Mouse (Mus musculus): Measurements from ENCODE around the gene Gsk3b. TPM values are rescaled to one million over a fixed set of nuclear protein-coding genes. Genes with fewer than 3 reads are reported as not detected.
"Not testable (repeated sequence)": the region's sequence is repeated elsewhere in the genome, so short reads cannot be mapped to it uniquely, and the experiment has no call there.

Gsk3b gene
- total RNA-seq, 1 experiment from 2014 or later, result 60.2 TPM

- no peak for ATAC-seq (ENCODE audit: extremely low read depth, insufficient number of reproducible peaks, low FRiP score, poor library complexity, severe bottlenecking)
Measured at GRCm38 (mm10) chr16:38164811-38165591, 76.2 kb downstream of the Gsk3b start.

DNA sequence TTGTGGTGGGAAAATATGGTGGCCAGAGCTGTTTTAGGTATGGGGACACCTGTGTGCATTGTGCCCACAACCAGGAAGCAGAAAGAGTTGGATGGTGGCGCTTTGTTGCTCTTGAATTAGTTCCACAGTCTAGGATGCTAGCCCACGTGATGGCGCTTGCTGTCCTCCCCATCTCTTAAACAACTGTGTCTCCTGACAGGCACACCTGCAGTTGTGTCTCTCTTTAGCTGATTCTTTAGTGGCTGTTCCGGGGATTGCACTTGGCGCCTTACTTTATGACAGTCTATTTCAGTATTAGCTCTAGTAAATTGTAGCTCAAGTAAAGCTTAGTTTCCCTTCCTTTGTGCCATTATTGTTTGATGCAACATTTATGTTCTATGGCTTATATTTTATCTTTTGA lies 80.2 kb downstream of the Gsk3b start:
- no peak for ATAC-seq (ENCODE audit: extremely low read depth, insufficient number of reproducible peaks, low FRiP score, poor library complexity, severe bottlenecking)

DNA sequence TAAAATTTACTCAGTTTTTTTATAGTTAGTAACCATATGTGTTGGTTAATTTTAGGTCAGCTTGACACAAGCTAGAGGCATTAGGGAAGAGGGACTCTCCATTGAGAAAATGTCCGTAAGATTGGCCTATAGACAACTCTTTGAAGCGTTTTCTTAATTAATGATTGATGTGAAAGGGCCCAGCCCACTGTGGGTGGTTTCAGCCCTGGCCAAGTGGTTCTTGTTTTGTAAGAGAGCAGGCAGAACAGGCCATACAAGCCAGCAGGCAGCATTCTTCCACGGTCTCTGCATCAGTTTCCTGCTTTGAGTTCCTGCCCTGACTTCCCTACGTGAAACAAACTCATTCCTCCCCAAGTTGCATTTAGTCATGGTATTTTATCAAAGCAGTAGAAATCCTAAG lies 90.3 kb downstream of the Gsk3b start:
- no peak for ATAC-seq (ENCODE audit: extremely low read depth, insufficient number of reproducible peaks, low FRiP score, poor library complexity, severe bottlenecking)

DNA sequence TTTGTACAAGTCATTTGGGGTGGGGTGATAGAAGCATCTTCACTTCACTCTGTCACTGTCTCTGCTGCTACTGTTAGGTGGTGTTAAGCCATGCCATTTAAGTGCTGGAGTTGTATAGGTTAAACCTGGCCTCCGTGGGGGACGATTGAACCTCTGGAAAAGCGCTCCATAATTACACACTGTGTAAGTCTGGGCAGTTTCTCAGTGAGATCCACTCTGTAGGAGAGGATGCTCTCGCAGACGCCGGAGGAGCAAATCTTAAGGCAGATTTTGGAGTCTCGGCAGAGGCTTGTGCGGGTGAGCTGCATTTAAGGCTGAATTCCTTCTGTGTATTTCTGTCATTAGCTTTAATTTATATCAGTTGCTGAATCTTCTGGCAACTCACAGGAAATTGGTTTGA lies 92.6 kb downstream of the Gsk3b start:
- ATAC-seq (ENCODE audit: extremely low read depth, insufficient number of reproducible peaks, low FRiP score, poor library complexity, severe bottlenecking), result no peak

- ATAC-seq (ENCODE audit: extremely low read depth, insufficient number of reproducible peaks, low FRiP score, poor library complexity, severe bottlenecking), result no peak
Measured at GRCm38 (mm10) chr16:38184657-38185269, 96.0 kb downstream of the Gsk3b start.

DNA sequence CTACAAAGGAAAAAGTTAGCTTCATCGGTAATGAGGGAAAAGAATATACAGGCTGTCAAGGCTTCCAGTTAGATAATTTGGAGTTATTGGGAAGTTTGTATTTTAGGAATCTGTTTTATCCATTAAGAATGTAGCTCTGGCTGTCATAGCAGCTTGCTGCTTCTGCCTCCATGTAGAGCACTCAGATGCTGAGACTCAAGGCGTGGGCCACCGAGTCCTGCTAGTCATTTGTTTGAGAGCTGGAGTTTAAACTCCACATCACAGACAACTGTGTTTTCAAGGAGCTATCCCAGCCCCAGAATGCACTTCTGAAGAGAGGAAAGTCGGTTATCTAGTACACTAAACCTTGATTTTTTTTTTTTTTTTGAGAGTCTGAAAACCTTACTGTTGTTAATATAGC lies 101.2 kb downstream of the Gsk3b start:
- ATAC-seq (ENCODE audit: extremely low read depth, insufficient number of reproducible peaks, low FRiP score, poor library complexity, severe bottlenecking), result no peak

DNA sequence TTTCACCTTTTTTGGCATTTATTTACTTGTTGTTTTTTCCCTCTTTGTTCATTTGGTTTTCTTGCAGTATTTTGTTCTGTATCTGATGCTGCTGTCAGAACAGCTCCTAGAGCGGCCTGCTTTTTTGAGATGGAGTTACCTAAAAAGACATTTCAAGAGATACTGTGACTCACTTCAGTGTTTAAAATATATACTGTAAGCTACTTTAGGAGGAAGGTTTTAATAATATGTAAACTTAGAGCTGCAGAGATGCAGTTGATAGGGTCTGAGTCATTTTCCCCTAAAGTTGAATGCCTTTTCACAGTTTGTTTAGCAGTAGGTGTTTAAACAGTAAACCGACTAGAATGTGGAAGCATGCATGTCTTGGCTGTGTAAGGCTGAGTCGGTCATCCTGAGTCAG lies 101.7 kb downstream of the Gsk3b start:
- no peak for ATAC-seq (ENCODE audit: extremely low read depth, insufficient number of reproducible peaks, low FRiP score, poor library complexity, severe bottlenecking)

GRCm38 (mm10) chr16:38191460-38191859 lies 102.7 kb downstream of the Gsk3b start:
- no peak for ATAC-seq (ENCODE audit: extremely low read depth, insufficient number of reproducible peaks, low FRiP score, poor library complexity, severe bottlenecking)

DNA sequence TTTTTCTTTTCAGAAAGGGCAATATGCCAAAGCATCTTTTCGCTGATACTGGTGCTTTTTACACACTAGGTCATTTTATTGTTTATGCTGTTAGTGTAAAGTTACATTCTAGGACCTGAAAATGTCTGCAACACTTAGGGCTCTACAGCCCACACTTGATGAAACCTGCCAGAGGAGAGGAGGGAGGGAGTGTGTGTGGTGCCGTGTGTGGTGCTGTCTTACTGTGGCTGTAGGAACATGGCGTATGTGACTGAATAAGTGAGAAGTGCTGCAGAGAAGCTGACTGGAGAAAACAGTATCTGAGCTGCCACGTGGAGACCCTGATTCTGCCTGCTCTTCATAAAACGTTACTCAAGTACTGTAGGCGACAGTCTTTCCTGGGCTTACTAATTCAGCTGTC lies 103.8 kb downstream of the Gsk3b start:
- ATAC-seq (ENCODE audit: extremely low read depth, insufficient number of reproducible peaks, low FRiP score, poor library complexity, severe bottlenecking), result no peak

GRCm38 (mm10) chr16:38197299-38197698 lies 108.5 kb downstream of the Gsk3b start:
- ATAC-seq (ENCODE audit: extremely low read depth, insufficient number of reproducible peaks, low FRiP score, poor library complexity, severe bottlenecking), result peak; percentile 76

GRCm38 (mm10) chr16:38205272-38205671 lies 116.5 kb downstream of the Gsk3b start:
- no peak for ATAC-seq (ENCODE audit: extremely low read depth, insufficient number of reproducible peaks, low FRiP score, poor library complexity, severe bottlenecking)

DNA sequence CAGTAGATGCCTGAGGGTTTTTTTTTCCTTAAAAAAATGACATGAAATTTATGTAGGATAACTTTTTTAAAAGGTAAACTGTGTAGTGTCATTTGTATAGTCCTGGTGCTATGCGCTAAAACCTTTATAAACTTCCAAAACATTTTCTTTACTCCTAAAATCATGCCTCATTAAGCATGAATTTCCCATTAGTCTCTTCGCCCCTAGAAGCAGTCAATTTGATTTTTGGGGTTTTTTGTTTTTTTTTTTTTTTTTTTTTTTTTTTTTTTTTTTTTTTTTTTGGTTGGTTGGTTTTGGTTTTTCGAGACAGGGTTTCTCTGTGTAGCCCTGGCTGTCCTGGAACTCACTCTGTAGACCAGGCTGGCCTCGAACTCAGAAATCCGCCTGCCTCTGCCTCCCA lies 133.7 kb downstream of the Gsk3b start:
- not testable (repeated sequence) for ATAC-seq (ENCODE audit: extremely low read depth, insufficient number of reproducible peaks, low FRiP score, poor library complexity, severe bottlenecking)

- no peak for ATAC-seq (ENCODE audit: extremely low read depth, insufficient number of reproducible peaks, low FRiP score, poor library complexity, severe bottlenecking)
Measured at GRCm38 (mm10) chr16:38236936-38237585, 148.3 kb downstream of the Gsk3b start.

DNA sequence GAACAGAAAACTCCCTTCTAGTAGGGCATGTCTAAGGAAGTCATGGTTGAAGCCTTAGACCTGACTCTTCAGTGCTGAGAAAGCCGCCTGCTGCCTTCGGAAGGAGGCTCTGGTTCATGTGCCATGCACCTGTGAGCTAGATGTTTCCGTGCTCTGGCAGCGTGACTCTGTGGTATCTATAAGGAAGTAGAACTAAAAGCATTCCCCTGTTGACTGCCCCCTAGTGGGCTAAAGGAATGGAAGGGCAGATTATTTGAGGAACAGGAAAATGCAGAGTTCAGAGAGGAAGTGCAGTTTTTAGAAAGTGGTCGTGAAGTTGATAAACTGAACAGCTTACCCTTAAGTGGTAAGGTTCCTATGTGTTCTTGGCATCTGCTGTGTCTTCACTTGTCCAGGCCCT lies 150.9 kb downstream of the Gsk3b start:
- ATAC-seq (ENCODE audit: extremely low read depth, insufficient number of reproducible peaks, low FRiP score, poor library complexity, severe bottlenecking), result peak; percentile 95

GRCm38 (mm10) chr16:38240167-38240566 lies 151.4 kb downstream of the Gsk3b start:
- no peak for ATAC-seq (ENCODE audit: extremely low read depth, insufficient number of reproducible peaks, low FRiP score, poor library complexity, severe bottlenecking)

DNA sequence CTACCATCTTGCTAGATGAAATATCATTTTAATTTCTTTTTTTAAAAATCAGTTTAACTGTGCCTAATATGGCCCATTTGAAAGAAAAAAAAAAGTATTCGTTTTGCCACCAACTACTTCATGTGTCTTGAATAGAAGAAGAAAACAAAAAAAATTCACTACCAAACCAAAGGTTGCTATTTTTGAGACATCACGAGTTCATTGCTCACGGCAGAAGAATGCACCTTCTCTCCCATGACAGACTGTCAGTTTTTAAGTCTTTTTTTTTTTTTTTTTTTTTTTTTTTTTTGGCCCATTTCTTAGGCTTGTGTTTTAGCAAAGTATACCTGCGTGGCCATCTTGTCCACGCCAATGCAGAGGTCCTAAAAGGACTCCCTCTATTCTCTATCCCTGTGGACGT lies 155.3 kb downstream of the Gsk3b start:
- no peak for ATAC-seq (ENCODE audit: extremely low read depth, insufficient number of reproducible peaks, low FRiP score, poor library complexity, severe bottlenecking)

- ATAC-seq (ENCODE audit: extremely low read depth, insufficient number of reproducible peaks, low FRiP score, poor library complexity, severe bottlenecking), result no peak
Measured at GRCm38 (mm10) chr16:38245379-38245778, 156.6 kb downstream of the Gsk3b start.

DNA sequence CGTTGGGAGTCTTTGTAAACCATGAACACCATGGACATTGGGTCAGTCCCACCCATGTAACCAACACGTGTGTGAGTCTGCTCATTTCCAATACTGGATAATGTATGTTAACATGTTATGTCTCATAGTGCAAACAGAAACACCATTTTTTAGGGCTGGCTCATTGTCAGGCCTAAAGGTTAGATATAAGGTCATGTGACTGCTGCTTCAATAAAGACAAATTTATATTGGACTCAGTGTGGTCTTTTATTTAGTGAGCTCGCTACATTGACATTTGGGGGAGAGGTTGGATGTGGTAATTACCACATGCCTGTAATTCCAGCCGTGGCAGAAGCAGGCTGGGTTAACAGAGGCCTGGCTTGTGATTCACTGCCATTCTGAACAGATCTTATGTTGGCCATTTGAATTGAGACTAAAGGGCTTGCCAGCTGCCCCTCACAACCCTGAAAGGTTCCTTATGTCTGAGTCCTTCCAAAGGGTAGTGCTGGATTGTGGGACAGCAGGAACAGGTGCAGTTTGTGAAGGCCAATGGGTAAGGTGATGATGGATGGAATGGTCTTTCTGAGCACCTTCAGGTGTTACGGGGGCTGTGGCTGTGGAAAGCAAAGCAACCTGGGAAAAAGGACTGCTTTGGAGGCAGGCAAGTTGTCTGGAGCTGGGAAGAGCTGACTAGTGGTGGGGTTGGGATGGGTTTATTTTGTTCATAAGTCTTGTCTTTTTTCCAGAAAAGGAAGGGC lies 157.2 kb downstream of the Gsk3b start:
- ATAC-seq (ENCODE audit: extremely low read depth, insufficient number of reproducible peaks, low FRiP score, poor library complexity, severe bottlenecking), result no peak

DNA sequence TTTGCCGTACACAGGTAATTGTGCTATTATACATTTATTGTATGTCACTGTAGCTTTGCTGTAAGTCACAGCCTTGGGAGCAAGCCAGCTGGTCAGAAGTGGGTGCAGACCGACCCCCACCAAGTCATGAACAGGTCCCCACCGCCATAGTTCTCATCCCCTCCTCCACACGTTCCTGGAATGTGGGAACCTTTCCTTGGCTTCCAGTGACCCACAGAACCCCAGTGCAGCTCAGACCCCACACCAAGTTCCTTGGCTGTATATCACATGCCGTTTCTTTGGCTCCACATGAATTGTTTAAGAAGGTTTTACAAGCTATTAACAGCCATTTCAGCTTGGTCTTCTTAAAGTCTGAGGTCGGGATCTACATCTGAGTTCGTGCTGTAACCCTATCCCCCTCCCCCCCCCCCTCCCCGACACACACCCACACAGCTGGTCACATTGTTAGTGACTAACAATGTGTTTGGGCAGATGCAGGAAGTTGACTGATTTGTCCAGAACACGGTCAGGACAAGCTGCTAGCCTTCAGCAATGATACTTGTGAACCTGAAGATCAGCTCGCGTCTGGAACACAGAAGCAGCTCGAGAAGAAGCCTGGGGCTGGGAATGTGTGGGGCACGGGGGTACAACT lies 159.6 kb downstream of the Gsk3b start:
- no peak for ATAC-seq (ENCODE audit: extremely low read depth, insufficient number of reproducible peaks, low FRiP score, poor library complexity, severe bottlenecking)
